Mouse (Mus musculus): ENCODE measurements around the gene Olfr698.
"Not testable (repeated sequence)": the region's sequence is repeated elsewhere in the genome, so short reads cannot be mapped to it uniquely, and the experiment has no call there.

Gene Olfr698

DNA sequence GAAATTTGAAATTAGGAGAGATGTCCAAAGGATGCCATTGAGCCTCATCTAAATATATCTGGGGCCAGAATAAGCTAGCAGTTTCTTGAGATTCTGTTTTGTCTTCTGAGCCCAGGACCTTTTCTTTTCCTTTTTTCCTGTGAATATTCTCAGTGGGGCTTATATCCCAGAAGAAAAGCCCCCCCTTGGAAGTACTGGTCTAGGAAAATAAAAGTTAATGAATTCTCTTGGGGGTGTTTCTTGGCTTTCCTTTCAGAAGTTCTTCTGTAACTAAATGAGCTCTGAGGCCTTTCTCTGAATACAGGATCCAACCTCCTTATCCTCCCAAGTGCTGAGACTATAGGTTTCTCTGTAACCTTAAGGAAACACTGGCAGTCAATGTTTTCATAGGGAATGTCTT lies at the start of gene Olfr698:
TSS of gene Olfr698 (minus strand) at position 101 of the 400 bp plus-strand sequence.
- in situ Hi-C loops (cut with MboI, MseI) = no loop called here

DNA sequence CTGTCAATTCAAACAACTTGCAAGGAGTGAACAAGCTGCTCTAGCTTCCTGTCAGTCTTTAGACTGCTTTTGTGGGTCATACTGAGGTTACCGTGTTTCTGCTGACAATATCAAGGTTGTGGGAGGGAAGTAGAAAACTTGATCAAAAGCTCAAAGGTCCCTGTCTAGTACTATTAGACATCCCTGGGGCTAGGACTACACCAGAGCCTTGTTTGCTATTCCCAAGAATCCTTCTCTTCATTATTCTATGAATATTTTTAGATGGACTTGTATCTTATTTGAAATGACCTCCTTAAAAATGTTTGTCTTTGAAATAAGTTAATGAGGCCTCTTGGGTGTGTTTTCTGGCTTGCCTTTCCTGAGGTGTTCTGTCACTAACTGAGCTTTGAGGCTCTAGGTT lies 37.9 kb upstream of the Olfr698 start, which contains the start of gene Olfr699:
TSS of gene Olfr699 (minus strand) at position 101 of the 400 bp plus-strand sequence.
- in situ Hi-C loops (cut with MboI, MseI) = no loop called here

DNA sequence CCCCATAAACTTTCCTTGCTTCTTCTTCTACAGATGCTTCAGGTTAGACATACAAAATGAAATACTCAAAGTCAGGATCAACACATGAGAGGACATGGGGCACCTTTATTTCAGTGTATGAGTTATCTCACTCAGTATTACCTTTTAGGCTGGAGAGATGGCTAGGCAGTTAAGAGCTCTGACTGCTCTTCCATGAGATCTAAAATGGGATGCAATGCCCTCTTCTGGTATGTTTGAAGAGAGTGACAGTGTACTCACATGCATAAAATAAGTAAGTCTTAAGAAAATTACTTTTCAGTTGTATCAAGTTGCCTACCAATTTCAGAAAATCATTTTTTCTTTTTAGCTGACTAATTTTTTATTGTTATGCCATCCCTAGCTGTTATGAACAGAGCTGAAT lies 33.1 kb upstream of the Olfr698 start:
- in situ Hi-C loops (cut with MboI, MseI) = no loop called here

GRCm38 (mm10) chr7:106761008-106761407 lies 5.8 kb upstream of the Olfr698 start:
- in situ Hi-C loops (cut with MboI, MseI) = not testable (repeated sequence)

DNA sequence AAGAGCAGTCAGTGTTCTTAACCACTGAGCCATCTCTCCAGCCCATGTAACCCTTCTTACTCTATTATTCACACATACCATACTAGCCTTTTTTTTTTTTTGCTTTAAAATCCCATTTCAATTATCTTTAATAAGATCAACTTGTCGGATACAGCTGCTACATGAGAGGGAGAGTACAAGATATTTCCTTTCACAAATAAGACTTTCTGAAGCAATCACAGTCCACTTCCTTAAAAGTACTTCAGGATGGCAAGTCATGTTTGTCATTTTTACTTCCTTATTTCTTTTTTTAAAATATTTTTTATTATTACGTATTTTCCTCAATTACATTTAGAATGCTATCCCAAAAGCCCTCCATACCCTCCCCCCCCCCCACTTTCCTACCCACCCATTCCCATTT lies 3.6 kb upstream of the Olfr698 start:
- in situ Hi-C loops (cut with MboI, MseI) = no loop called here

- in situ Hi-C loops (cut with MboI, MseI) = no loop called here
Measured at GRCm38 (mm10) chr7:106745811-106746210, 9.4 kb downstream of the Olfr698 start.

GRCm38 (mm10) chr7:106742343-106742742 lies 12.9 kb downstream of the Olfr698 start, which contains the start of gene Olfr697:
Gene Olfr697 (minus strand): TSS chr7:106742443.
- in situ Hi-C loops (cut with MboI, MseI) = no loop called here

GRCm38 (mm10) chr7:106737028-106737427 lies 18.2 kb downstream of the Olfr698 start:
- in situ Hi-C loops (cut with MboI, MseI) = no loop called here

DNA sequence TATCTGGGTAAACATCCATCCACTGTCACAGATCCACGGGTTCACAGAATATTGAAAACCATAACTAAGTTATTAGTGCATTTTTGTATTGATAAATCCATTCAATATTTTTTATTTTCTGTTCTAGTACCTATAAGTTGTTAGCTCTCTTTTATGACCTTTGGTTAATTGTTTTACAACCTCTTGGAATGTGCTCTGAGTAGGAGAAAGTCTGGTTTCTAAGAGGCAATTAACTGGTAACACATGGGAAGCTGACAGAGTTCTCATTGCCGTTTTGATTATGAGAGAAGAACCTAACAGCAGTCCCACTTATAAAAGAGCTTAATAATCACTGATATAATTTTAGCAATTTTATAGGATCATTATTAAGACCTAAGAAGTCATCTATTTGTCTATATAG lies 21.5 kb downstream of the Olfr698 start:
- in situ Hi-C loops (cut with MboI, MseI) = no loop called here

DNA sequence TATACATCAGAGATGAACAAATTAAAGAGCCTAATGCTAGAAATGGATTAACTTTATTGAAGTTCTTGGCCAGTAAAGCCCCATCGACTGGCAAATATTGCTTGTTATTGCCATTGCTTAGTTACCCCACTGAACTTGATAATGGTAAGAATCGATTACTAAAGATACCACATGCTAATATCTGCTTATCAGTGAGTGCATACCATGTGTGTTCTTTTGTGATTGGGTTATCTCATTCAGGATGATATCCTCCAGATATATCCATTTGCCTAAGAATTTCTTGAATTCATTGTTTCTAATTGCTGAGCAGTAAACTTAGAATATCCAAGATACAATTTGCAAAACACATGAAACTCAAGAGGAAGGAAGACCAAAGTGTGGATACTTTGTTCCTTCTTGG lies 29.5 kb downstream of the Olfr698 start:
- in situ Hi-C loops (cut with MboI, MseI) = not testable (repeated sequence)

DNA sequence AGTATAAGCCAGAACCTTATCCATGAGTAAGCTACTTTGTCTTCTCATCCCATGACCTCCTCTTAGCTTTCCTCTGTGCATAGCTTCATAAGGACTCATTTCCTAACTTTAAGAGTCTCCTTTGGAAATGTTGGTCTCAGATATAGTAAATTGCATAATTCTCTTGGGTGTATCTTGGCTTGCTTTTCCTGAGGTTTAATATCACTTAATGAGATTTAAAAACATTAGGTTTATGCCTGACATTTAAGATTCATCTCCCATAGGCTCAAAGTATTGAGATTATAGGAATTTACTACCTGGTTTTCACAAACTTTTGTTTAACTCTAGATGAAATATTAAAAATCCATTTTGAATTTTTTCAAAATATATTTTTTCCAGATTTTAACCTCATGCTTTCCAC lies 38.9 kb downstream of the Olfr698 start, which contains the start of gene Olfr695:
TSS of gene Olfr695 (minus strand) at position 101 of the 400 bp plus-strand sequence.
- in situ Hi-C loops (cut with MboI, MseI) = no loop called here

DNA sequence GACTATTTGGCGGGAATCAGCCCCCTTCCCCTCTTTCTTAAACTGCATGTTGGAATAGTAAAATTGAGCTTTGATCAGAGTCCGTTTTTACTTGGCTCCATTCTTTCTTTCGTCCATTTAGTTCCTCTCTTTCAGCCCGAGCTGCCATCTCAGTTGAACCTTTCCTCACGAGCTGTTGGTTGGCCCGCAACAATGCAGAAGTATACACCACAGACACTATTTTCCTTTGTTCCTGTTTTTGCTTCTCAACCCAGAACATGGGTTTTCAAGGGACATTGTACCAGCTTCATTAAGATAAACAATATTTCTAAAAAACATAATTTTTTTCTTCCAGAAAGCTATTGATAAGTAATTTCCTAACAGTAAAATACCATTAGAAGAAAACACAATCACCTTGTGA lies 43.7 kb downstream of the Olfr698 start:
- in situ Hi-C loops (cut with MboI, MseI) = no loop called here

DNA sequence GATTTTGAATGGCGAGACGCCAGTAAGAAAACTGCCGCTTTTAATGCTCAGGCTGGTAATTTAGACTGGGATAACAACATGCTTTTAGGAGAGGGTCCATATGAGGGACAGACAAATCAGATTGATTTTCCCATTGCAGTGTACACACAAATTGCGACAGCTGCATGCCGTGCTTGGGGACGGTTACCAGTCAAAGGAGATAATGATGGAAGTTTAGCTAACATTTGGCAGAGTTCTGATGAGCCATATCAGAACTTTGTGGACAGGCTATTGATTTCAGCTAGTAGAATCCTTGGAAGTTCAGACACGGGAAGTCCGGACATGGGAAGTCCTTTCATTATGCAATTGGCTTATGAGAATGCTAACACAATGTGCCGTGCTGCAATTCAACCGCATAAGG lies 47.5 kb downstream of the Olfr698 start:
- in situ Hi-C loops (cut with MboI, MseI) = not testable (repeated sequence)
